Mouse (Mus musculus): Measurements from ENCODE around the gene Wdfy2. TPM values are rescaled to one million over a fixed set of nuclear protein-coding genes. Genes with fewer than 3 reads are reported as not detected.
"Not testable (repeated sequence)": the region's sequence is repeated elsewhere in the genome, so short reads cannot be mapped to it uniquely, and the experiment has no call there.

Gene Wdfy2
- total RNA-seq, 2 experiments from 2014 or later: 8.0 TPM

GRCm38 (mm10) chr14:62829291-62829690 lies 8.2 kb upstream of the Wdfy2 start:
- TF ChIP-seq CTCF (IDR thresholded peaks at IDR 0.05): no peak
- intact Hi-C loops (cut with DNase I): no loop called here
- Histone ChIP-seq H3K27ac (no peak overlapping the region), H3K4me3 (no peak overlapping the region)
- no peak for DNase-seq

GRCm38 (mm10) chr14:62831691-62832275 lies 5.7 kb upstream of the Wdfy2 start:
- intact Hi-C loops (cut with DNase I): loop anchor here (10.0 kb wide), 1 partner anchor 277 kb away; the partner anchor contains the start of gene Fam124a
- H3K4me3 ChIP-seq: no peak overlapping the region
- DNase-seq: no peak
- no peak for TF ChIP-seq CTCF (IDR thresholded peaks at IDR 0.05)
- no peak overlapping the region for H3K27ac ChIP-seq

GRCm38 (mm10) chr14:62833036-62833435 lies 4.4 kb upstream of the Wdfy2 start:
- DNase-seq: no peak
- no peak for TF ChIP-seq CTCF (IDR thresholded peaks at IDR 0.05)
- intact Hi-C loops (cut with DNase I): loop anchor here (10.0 kb wide), 1 partner anchor 278 kb away; the partner anchor contains the start of gene Fam124a

GRCm38 (mm10) chr14:62833541-62833940 lies 3.9 kb upstream of the Wdfy2 start:
- Histone ChIP-seq H3K4me3 (no peak overlapping the region), H3K27ac (no peak overlapping the region)
- intact Hi-C loops (cut with DNase I): loop anchor here (10.0 kb wide), 1 partner anchor 279 kb away; the partner anchor contains the start of gene Fam124a
- TF ChIP-seq CTCF (IDR thresholded peaks at IDR 0.05): no peak
- no peak for DNase-seq

More at GRCm38 (mm10) chr14:62833036-62833435, 4.4 kb upstream of the Wdfy2 start:
- Histone ChIP-seq H3K4me3 (no peak overlapping the region), H3K27ac (no peak overlapping the region)

- DNase-seq, H3K27ac ChIP-seq, H3K4me3 ChIP-seq: not testable (repeated sequence)
- intact Hi-C loops (cut with DNase I): loop anchor here (5.0 to 10.0 kb wide), 2 partner anchors 102 to 281 kb away; partner anchors contain the start of gene Fam124a
These were observed 1.7 kb upstream of the Wdfy2 start for GRCm38 (mm10) chr14:62835737-62836136.

- TF ChIP-seq CTCF (IDR thresholded peaks at IDR 0.05): peak; percentile 83
- DNase-seq: peak; percentile 98
- peak overlapping the region; percentile 96 for H3K27ac ChIP-seq
- intact Hi-C loops (cut with DNase I): loop anchor here (1.0 to 10.0 kb wide), 3 partner anchors 76 to 282 kb away; partner anchors contain the start of genes Fam124a and Ints6
- H3K4me3 ChIP-seq: peak overlapping the region; percentile 100
These were observed 395 bp upstream of the Wdfy2 start for GRCm38 (mm10) chr14:62836926-62837640.

- Histone ChIP-seq H3K4me3 (peak overlapping the region; percentile 100), H3K27ac (peak overlapping the region; percentile 96)
- intact Hi-C loops (cut with DNase I): loop anchor here (2.0 to 10.0 kb wide), 3 partner anchors 40 to 284 kb away; partner anchors contain the start of gene Fam124a
- TF ChIP-seq CTCF (IDR thresholded peaks at IDR 0.05): no peak
- DNase-seq: no peak
These were observed 858 bp downstream of the Wdfy2 start for GRCm38 (mm10) chr14:62838336-62838735.

- no peak for TF ChIP-seq CTCF (IDR thresholded peaks at IDR 0.05)
These were observed 4.2 kb downstream of the Wdfy2 start for GRCm38 (mm10) chr14:62841726-62842125.

GRCm38 (mm10) chr14:62842495-62842894 lies 5.0 kb downstream of the Wdfy2 start:
- intact Hi-C loops (cut with DNase I): no loop called here
- no peak overlapping the region for H3K4me3 ChIP-seq
- H3K27ac ChIP-seq: peak overlapping the region; percentile 92

More at GRCm38 (mm10) chr14:62841726-62842125, 4.2 kb downstream of the Wdfy2 start:
- Histone ChIP-seq H3K27ac (no peak overlapping the region), H3K4me3 (no peak overlapping the region)
- intact Hi-C loops (cut with DNase I): no loop called here
- no peak for DNase-seq

GRCm38 (mm10) chr14:62842976-62843375 lies 5.5 kb downstream of the Wdfy2 start:
- DNase-seq: no peak
- H3K27ac ChIP-seq: peak overlapping the region; percentile 92
- intact Hi-C loops (cut with DNase I): no loop called here
- H3K4me3 ChIP-seq: no peak overlapping the region
- TF ChIP-seq CTCF (IDR thresholded peaks at IDR 0.05): no peak

More at GRCm38 (mm10) chr14:62842495-62842894, 5.0 kb downstream of the Wdfy2 start:
- TF ChIP-seq CTCF (IDR thresholded peaks at IDR 0.05): no peak
- DNase-seq: no peak

GRCm38 (mm10) chr14:62844226-62844625 lies 6.7 kb downstream of the Wdfy2 start:
- peak overlapping the region; percentile 92 for H3K27ac ChIP-seq
- intact Hi-C loops (cut with DNase I): no loop called here

GRCm38 (mm10) chr14:62845011-62845840 lies 7.7 kb downstream of the Wdfy2 start:
- Histone ChIP-seq H3K4me3 (peak overlapping the region; percentile 59), H3K27ac (peak overlapping the region; percentile 92)
- intact Hi-C loops (cut with DNase I): no loop called here
- DNase-seq: peak; percentile 77
- TF ChIP-seq CTCF (IDR thresholded peaks at IDR 0.05): no peak

More at GRCm38 (mm10) chr14:62844226-62844625, 6.7 kb downstream of the Wdfy2 start:
- DNase-seq: peak; percentile 23
- TF ChIP-seq CTCF (IDR thresholded peaks at IDR 0.05): no peak
- H3K4me3 ChIP-seq: peak overlapping the region; percentile 59
